Mouse (Mus musculus): ENCODE data around the gene Atxn1.

DNA sequence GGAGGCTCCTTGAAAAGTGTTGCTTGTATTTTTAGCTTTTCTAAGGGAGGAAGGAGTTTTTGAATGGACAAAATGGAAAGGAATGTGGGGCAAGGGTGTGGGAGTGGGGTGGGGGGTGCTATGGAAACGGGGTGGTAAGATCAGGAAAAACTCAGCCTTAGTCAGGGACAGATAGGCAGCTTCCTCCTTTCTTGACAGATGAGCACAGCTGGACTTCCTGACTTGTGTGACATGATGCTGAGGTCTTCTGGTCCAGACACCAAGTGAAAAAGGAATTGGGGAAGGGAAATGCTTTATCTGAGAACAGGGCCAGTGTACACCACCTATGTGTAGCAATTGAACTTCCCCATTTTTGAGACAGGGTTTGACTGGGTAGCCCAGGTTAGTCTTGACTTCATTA, 214.9 kb downstream of the Atxn1 start:
- TF ChIP-seq GATA1 (IDR thresholded peaks at IDR 0.05; ENCODE audit: borderline replicate concordance, low read length) (no peak), FLI1 (IDR thresholded peaks at IDR 0.05; ENCODE audit: low read length) (no peak)
